Mouse (Mus musculus): ENCODE data around the gene Atg7. TPM values are rescaled to one million over a fixed set of nuclear protein-coding genes. Genes with fewer than 3 reads are reported as not detected.

The Atg7 gene
- polyA plus RNA-seq, 1 experiment from 2014 or later: 16.8 TPM

- whole genome bisulfite sequencing: 43% methylated on average over 5 of the region's 5 CpGs
- no peak for ATAC-seq (ENCODE audit: low FRiP score)
- peak overlapping the region; percentile 72 for H3K27ac ChIP-seq (replicated peaks)
These were observed 76.2 kb downstream of the Atg7 start for GRCm38 (mm10) chr6:114719100-114719499.

GRCm38 (mm10) chr6:114719665-114720064, 76.8 kb downstream of the Atg7 start:
- H3K27me3 ChIP-seq (replicated peaks): no peaks in the 10 kb centered on the region
- peaks cover 4% of the 10 kb centered on the region; the same call in 1 of the 2 replicates for H3K36me3 ChIP-seq
- WGBS: 79% methylated on average over 8 of the region's 8 CpGs
- H3K9ac ChIP-seq (replicated peaks): no peak overlapping the region
- no peaks in the 10 kb centered on the region for H3K9me3 ChIP-seq (replicated peaks)
- H3K4me3 ChIP-seq (replicated peaks): no peak overlapping the region
- peaks cover 32% of the 10 kb centered on the region for H3K4me1 ChIP-seq
- H3K4me2 ChIP-seq: no peak overlapping the region
- peak overlapping the region; percentile 72 for H3K27ac ChIP-seq (replicated peaks)
- ATAC-seq (ENCODE audit: low FRiP score): no peak

More at GRCm38 (mm10) chr6:114719100-114719499, 76.2 kb downstream of the Atg7 start:
- Histone ChIP-seq H3K27me3 (replicated peaks) (no peaks in the 10 kb centered on the region), H3K36me3 (peaks cover 4% of the 10 kb centered on the region; the same call in 1 of the 2 replicates), H3K4me2 (no peak overlapping the region), H3K4me1 (peaks cover 33% of the 10 kb centered on the region), H3K9ac (replicated peaks) (no peak overlapping the region), H3K9me3 (replicated peaks) (no peaks in the 10 kb centered on the region), H3K4me3 (replicated peaks) (no peak overlapping the region)

- Histone ChIP-seq H3K9me3 (replicated peaks) (no peaks in the 10 kb centered on the region), H3K4me3 (replicated peaks) (no peak overlapping the region), H3K4me2 (no peak overlapping the region), H3K9ac (replicated peaks) (no peak overlapping the region), H3K27me3 (replicated peaks) (no peaks in the 10 kb centered on the region), H3K4me1 (peaks cover 42% of the 10 kb centered on the region), H3K27ac (replicated peaks) (no peak overlapping the region), H3K36me3 (peaks cover 4% of the 10 kb centered on the region; the same call in 1 of the 2 replicates)
- WGBS: 84% methylated on average over 5 of the region's 5 CpGs
- no peak for ATAC-seq (ENCODE audit: low FRiP score)
These were observed 79.1 kb downstream of the Atg7 start for GRCm38 (mm10) chr6:114722046-114722445.

- Histone ChIP-seq H3K27ac (replicated peaks) (no peak overlapping the region; the same call in 1 of the 2 replicates), H3K4me1 (peaks cover 38% of the 10 kb centered on the region), H3K9ac (replicated peaks) (no peak overlapping the region), H3K4me2 (no peak overlapping the region), H3K36me3 (no peaks in the 10 kb centered on the region), H3K27me3 (replicated peaks) (no peaks in the 10 kb centered on the region), H3K9me3 (replicated peaks) (no peaks in the 10 kb centered on the region), H3K4me3 (replicated peaks) (no peak overlapping the region)
- peak; percentile 66; the same call in 1 of the 2 replicates for ATAC-seq (ENCODE audit: low FRiP score)
- WGBS: 24% methylated on average over 9 of the region's 9 CpGs
These were observed 81.0 kb downstream of the Atg7 start for GRCm38 (mm10) chr6:114723925-114724324.

- Histone ChIP-seq H3K9ac (replicated peaks) (no peak overlapping the region), H3K4me3 (replicated peaks) (no peak overlapping the region), H3K36me3 (no peaks in the 10 kb centered on the region), H3K9me3 (replicated peaks) (no peaks in the 10 kb centered on the region), H3K27me3 (replicated peaks) (no peaks in the 10 kb centered on the region), H3K27ac (replicated peaks) (no peak overlapping the region; the same call in 1 of the 2 replicates), H3K4me1 (peaks cover 33% of the 10 kb centered on the region), H3K4me2 (no peak overlapping the region)
- 0 out of 2 replicates have a peak, but pooled peaks have one; percentile 28 for ATAC-seq (ENCODE audit: low FRiP score)
- WGBS: 82% methylated on average over 7 of the region's 7 CpGs
These were observed 81.5 kb downstream of the Atg7 start for GRCm38 (mm10) chr6:114724351-114724750.

GRCm38 (mm10) chr6:114725147-114725575, 82.3 kb downstream of the Atg7 start:
- H3K4me1 ChIP-seq: peaks cover 26% of the 10 kb centered on the region
- no peak overlapping the region for H3K4me2 ChIP-seq
- no peak overlapping the region for H3K4me3 ChIP-seq (replicated peaks)
- H3K27me3 ChIP-seq (replicated peaks): no peaks in the 10 kb centered on the region
- H3K36me3 ChIP-seq: no peaks in the 10 kb centered on the region
- H3K9ac ChIP-seq (replicated peaks): no peak overlapping the region
- WGBS: 70% methylated on average over 8 of the region's 8 CpGs
- H3K9me3 ChIP-seq (replicated peaks): no peaks in the 10 kb centered on the region
- H3K27ac ChIP-seq (replicated peaks): 0 out of 2 replicates have a peak overlapping the region, but pooled peaks have one; percentile 13
- ATAC-seq (ENCODE audit: low FRiP score): no peak

GRCm38 (mm10) chr6:114726681-114727080, 83.8 kb downstream of the Atg7 start:
- Histone ChIP-seq H3K9me3 (replicated peaks) (no peaks in the 10 kb centered on the region), H3K9ac (replicated peaks) (no peak overlapping the region), H3K4me3 (replicated peaks) (no peak overlapping the region), H3K36me3 (no peaks in the 10 kb centered on the region), H3K27ac (replicated peaks) (no peak overlapping the region), H3K4me2 (no peak overlapping the region), H3K4me1 (peaks cover 26% of the 10 kb centered on the region), H3K27me3 (replicated peaks) (no peaks in the 10 kb centered on the region)
- ATAC-seq (ENCODE audit: low FRiP score): no peak
- WGBS: 51% methylated on average over 11 of the region's 11 CpGs

GRCm38 (mm10) chr6:114733156-114733555, 90.3 kb downstream of the Atg7 start:
- H3K36me3 ChIP-seq: no peaks in the 10 kb centered on the region
- ATAC-seq (ENCODE audit: low FRiP score): no peak
- no peak overlapping the region for H3K4me2 ChIP-seq
- H3K9ac ChIP-seq (replicated peaks): no peak overlapping the region
- H3K4me3 ChIP-seq (replicated peaks): no peak overlapping the region
- H3K4me1 ChIP-seq: peaks cover 8% of the 10 kb centered on the region
- WGBS: 74% methylated on average over 5 of the region's 5 CpGs
- no peaks in the 10 kb centered on the region for H3K9me3 ChIP-seq (replicated peaks)
- no peak overlapping the region for H3K27ac ChIP-seq (replicated peaks)
- no peaks in the 10 kb centered on the region for H3K27me3 ChIP-seq (replicated peaks)

- ATAC-seq (ENCODE audit: low FRiP score): no peak
- H3K4me2 ChIP-seq: no peak overlapping the region
- WGBS: 74% methylated on average over 3 of the region's 3 CpGs
- no peaks in the 10 kb centered on the region for H3K36me3 ChIP-seq
- H3K4me1 ChIP-seq: peaks cover 14% of the 10 kb centered on the region
- H3K4me3 ChIP-seq (replicated peaks): no peak overlapping the region
- H3K9me3 ChIP-seq (replicated peaks): no peaks in the 10 kb centered on the region
- H3K9ac ChIP-seq (replicated peaks): no peak overlapping the region
- H3K27ac ChIP-seq (replicated peaks): no peak overlapping the region
- no peaks in the 10 kb centered on the region for H3K27me3 ChIP-seq (replicated peaks)
These were observed 90.8 kb downstream of the Atg7 start for GRCm38 (mm10) chr6:114733681-114734080.

GRCm38 (mm10) chr6:114735054-114735453, 92.2 kb downstream of the Atg7 start:
- ATAC-seq (ENCODE audit: low FRiP score): no peak
- H3K4me3 ChIP-seq (replicated peaks): no peak overlapping the region
- no peak overlapping the region for H3K4me2 ChIP-seq
- WGBS: 68% methylated on average over 3 of the region's 3 CpGs
- no peaks in the 10 kb centered on the region for H3K36me3 ChIP-seq
- H3K9me3 ChIP-seq (replicated peaks): no peaks in the 10 kb centered on the region
- no peak overlapping the region for H3K27ac ChIP-seq (replicated peaks)
- H3K27me3 ChIP-seq (replicated peaks): no peaks in the 10 kb centered on the region
- peaks cover 15% of the 10 kb centered on the region for H3K4me1 ChIP-seq
- no peak overlapping the region for H3K9ac ChIP-seq (replicated peaks)

GRCm38 (mm10) chr6:114736355-114736754, 93.5 kb downstream of the Atg7 start:
- Histone ChIP-seq H3K27ac (replicated peaks) (no peak overlapping the region), H3K4me1 (peaks cover 15% of the 10 kb centered on the region), H3K9ac (replicated peaks) (no peak overlapping the region), H3K4me3 (replicated peaks) (no peak overlapping the region), H3K27me3 (replicated peaks) (no peaks in the 10 kb centered on the region), H3K36me3 (peaks cover 6% of the 10 kb centered on the region; the same call in 1 of the 2 replicates), H3K9me3 (replicated peaks) (no peaks in the 10 kb centered on the region), H3K4me2 (no peak overlapping the region)
- ATAC-seq (ENCODE audit: low FRiP score): no peak
- 91% methylated on average over 9 of the region's 9 CpGs for WGBS

GRCm38 (mm10) chr6:114737181-114737580, 94.3 kb downstream of the Atg7 start:
- no peak overlapping the region for H3K9ac ChIP-seq (replicated peaks)
- no peak overlapping the region for H3K27ac ChIP-seq (replicated peaks)
- H3K9me3 ChIP-seq (replicated peaks): 0 out of 2 replicates have a peak, but pooled peaks cover 1% of the 10 kb centered on the region
- 65% methylated on average over 11 of the region's 11 CpGs for WGBS
- H3K27me3 ChIP-seq (replicated peaks): no peaks in the 10 kb centered on the region
- H3K4me2 ChIP-seq: no peak overlapping the region
- H3K4me3 ChIP-seq (replicated peaks): no peak overlapping the region
- no peak for ATAC-seq (ENCODE audit: low FRiP score)
- peaks cover 7% of the 10 kb centered on the region; the same call in 1 of the 2 replicates for H3K36me3 ChIP-seq
- H3K4me1 ChIP-seq: peaks cover 15% of the 10 kb centered on the region
